Mouse (Mus musculus): ENCODE results near the gene Bloc1s5. TPM values are rescaled to one million over a fixed set of nuclear protein-coding genes. Genes with fewer than 3 reads are reported as not detected.

The Bloc1s5 gene
- polyA plus RNA-seq, 1 experiment from 2014 or later, result 12.5 TPM

DNA sequence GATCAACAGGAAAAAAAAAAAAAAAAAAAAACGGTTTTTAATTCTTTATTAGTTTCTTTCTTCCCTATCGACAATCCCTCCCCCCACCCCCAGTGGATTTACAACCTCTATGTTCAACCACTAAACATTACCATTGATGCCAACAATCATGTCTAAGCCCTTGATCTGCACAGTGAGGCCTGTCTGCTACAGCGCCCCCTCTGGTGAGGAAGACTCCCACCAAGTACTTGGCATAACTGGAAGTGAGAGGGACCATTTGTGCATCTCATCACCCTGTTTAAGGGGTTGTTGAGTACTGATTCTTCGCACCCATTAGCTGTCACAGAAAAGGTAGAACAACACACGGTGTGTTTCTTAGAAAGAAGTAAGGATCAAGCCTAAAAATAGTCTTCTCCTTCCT, 86.2 kb downstream of the Bloc1s5 start:
- Histone ChIP-seq H3K27me3 (ENCODE audit: control insufficient read depth, insufficient read depth, low read length) (no peaks in the 10 kb centered on the region), H3K27ac (replicated peaks) (no peak overlapping the region), H3K4me1 (replicated peaks; ENCODE audit: control insufficient read depth, insufficient read depth) (no peaks in the 10 kb centered on the region), H3K9me3 (ENCODE audit: control insufficient read depth, low read length) (no peaks in the 10 kb centered on the region), H3K9ac (ENCODE audit: low read length) (no peak overlapping the region), H3K4me2 (replicated peaks; ENCODE audit: low read depth) (no peak overlapping the region), H3K4me3 (ENCODE audit: low read depth, low read length) (no peak overlapping the region), H3K36me3 (ENCODE audit: control insufficient read depth, insufficient read depth, low read length) (no peaks in the 10 kb centered on the region)
- DNase-seq (ENCODE audit: low spot score) (no peak), ATAC-seq (ENCODE audit: low FRiP score, low TSS enrichment) (no peak)
- WGBS, result 75% methylated on average over 5 of the region's 5 CpGs
- peak; percentile 34 for TF ChIP-seq CTCF (IDR thresholded peaks at IDR 0.05; ENCODE audit: low read depth)
- TF ChIP-seq EP300 (optimal IDR thresholded peaks at IDR 0.05), result no peak

DNA sequence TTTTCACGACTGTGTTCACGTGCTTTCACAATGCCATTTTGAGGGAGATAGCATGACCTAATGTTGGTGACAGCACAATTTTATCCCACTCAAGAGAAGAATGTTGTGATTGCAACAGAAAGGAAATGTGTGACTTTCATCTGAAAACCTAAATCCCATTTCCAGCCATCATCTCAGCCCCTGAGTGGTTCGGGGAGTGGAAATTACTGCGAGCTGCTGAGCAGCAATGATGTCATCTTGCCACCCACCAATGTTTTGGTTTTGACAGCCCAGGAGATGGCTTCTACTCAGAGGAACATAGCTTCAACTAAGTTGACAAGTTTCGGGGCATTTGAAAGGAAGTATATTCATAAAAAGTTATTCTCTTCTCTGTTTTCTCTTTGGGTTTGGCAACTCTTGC, 87.2 kb downstream of the Bloc1s5 start:
- no peaks in the 10 kb centered on the region for H3K27me3 ChIP-seq (ENCODE audit: control insufficient read depth, insufficient read depth, low read length)
- H3K27ac ChIP-seq (replicated peaks), result no peak overlapping the region
- H3K4me3 ChIP-seq (ENCODE audit: low read depth, low read length), result no peak overlapping the region
- H3K9me3 ChIP-seq (ENCODE audit: control insufficient read depth, low read length), result no peaks in the 10 kb centered on the region
- H3K4me1 ChIP-seq (replicated peaks; ENCODE audit: control insufficient read depth, insufficient read depth), result no peaks in the 10 kb centered on the region
- H3K9ac ChIP-seq (ENCODE audit: low read length), result no peak overlapping the region
- TF ChIP-seq CTCF (IDR thresholded peaks at IDR 0.05; ENCODE audit: low read depth) (no peak), EP300 (optimal IDR thresholded peaks at IDR 0.05) (no peak)
- no peaks in the 10 kb centered on the region for H3K36me3 ChIP-seq (ENCODE audit: control insufficient read depth, insufficient read depth, low read length)
- DNase-seq (ENCODE audit: low spot score) (no peak), ATAC-seq (ENCODE audit: low FRiP score, low TSS enrichment) (no peak)
- WGBS, result 73% methylated on average over 5 of the region's 5 CpGs
- H3K4me2 ChIP-seq (replicated peaks; ENCODE audit: low read depth), result no peak overlapping the region

DNA sequence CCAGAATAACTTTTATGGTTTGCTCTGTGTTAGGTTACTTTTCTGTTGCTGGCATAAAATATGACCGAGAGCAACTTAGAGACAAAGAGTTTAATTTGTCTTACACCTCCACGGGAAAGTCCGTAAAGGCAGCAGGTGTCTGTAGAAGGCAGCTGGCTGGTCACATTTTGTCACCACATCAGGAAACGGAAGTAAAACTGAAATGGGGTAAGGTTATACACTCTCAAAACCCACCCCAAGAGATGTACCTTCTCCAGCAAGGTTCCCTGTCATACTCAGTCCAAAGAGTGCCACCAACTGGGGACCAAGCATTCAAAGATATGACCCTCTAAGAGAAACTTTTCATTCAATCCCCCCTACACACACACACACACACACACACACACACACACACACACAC, 88.2 kb downstream of the Bloc1s5 start:
- no peak for ATAC-seq (ENCODE audit: low FRiP score, low TSS enrichment)
- no peak for DNase-seq (ENCODE audit: low spot score)
- Histone ChIP-seq H3K27ac (replicated peaks) (no peak overlapping the region), H3K9ac (ENCODE audit: low read length) (no peak overlapping the region), H3K36me3 (ENCODE audit: control insufficient read depth, insufficient read depth, low read length) (no peaks in the 10 kb centered on the region), H3K4me3 (ENCODE audit: low read depth, low read length) (no peak overlapping the region), H3K4me1 (replicated peaks; ENCODE audit: control insufficient read depth, insufficient read depth) (no peaks in the 10 kb centered on the region), H3K9me3 (ENCODE audit: control insufficient read depth, low read length) (no peaks in the 10 kb centered on the region), H3K4me2 (replicated peaks; ENCODE audit: low read depth) (no peak overlapping the region), H3K27me3 (ENCODE audit: control insufficient read depth, insufficient read depth, low read length) (no peaks in the 10 kb centered on the region)
- TF ChIP-seq EP300 (optimal IDR thresholded peaks at IDR 0.05) (no peak), CTCF (IDR thresholded peaks at IDR 0.05; ENCODE audit: low read depth) (no peak)
- 83% methylated on average over 4 of the region's 4 CpGs for WGBS

DNA sequence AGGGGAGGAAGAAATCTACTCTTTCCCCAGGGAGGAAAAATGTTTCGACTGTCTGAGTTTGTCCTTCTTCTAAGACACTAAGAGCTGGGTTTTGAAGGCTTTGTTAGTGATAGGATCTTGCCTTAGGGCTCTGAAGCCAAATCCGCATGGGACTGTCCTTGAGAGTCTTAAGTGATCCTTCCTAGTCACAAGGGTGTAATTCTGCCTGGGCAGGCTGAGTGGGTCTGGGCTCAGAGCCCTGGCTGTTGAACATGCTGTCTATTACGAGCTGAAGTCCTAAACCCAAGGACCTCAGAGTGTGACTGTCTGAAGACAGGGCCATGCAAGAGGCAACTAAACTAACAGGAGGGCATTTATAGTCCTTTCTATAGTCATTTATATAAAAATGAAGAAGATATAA, 89.4 kb downstream of the Bloc1s5 start:
- ATAC-seq (ENCODE audit: low FRiP score, low TSS enrichment) (no peak), DNase-seq (ENCODE audit: low spot score) (no peak)
- Histone ChIP-seq H3K4me2 (replicated peaks; ENCODE audit: low read depth) (no peak overlapping the region), H3K9ac (ENCODE audit: low read length) (no peak overlapping the region), H3K9me3 (ENCODE audit: control insufficient read depth, low read length) (no peaks in the 10 kb centered on the region), H3K4me1 (replicated peaks; ENCODE audit: control insufficient read depth, insufficient read depth) (no peaks in the 10 kb centered on the region), H3K27me3 (ENCODE audit: control insufficient read depth, insufficient read depth, low read length) (no peaks in the 10 kb centered on the region), H3K27ac (replicated peaks) (no peak overlapping the region), H3K36me3 (ENCODE audit: control insufficient read depth, insufficient read depth, low read length) (no peaks in the 10 kb centered on the region), H3K4me3 (ENCODE audit: low read depth, low read length) (no peak overlapping the region)
- WGBS, result 70% methylated on average over 3 of the region's 3 CpGs
- TF ChIP-seq CTCF (IDR thresholded peaks at IDR 0.05; ENCODE audit: low read depth) (no peak), EP300 (optimal IDR thresholded peaks at IDR 0.05) (no peak)

DNA sequence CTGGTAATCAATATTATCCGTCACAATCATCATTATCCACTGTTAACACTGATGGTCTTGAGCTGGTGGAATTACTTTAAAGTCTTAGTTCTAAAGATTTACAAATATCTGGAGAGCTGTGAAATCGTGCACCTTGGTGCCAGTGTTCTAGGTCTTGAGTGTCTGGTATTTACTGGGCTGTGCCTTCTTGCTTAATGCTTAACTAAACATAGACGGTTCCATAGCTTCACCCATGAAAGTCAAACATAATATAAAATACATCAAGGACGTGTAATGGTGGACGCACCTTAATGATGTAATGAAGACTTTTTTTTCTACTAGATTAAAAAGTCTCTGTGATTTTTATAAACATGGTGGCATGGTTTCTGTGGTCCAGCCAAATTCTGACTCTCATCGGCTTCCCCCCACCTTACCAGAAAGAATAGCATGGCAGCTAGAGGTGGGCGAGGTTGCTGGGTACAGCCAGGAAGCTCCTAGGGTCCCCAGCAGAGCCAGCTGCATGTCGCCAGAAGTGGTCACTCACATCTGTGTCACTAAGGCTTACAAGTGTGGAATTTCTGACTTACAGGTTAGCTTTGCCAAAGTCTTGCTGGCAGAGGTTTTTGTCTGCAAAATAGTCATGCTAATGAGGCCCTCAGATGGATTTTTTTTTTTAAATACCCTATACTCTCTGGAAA, 90.0 kb downstream of the Bloc1s5 start:
- H3K4me2 ChIP-seq (replicated peaks; ENCODE audit: low read depth), result no peak overlapping the region
- H3K27ac ChIP-seq (replicated peaks), result no peak overlapping the region
- no peaks in the 10 kb centered on the region for H3K36me3 ChIP-seq (ENCODE audit: control insufficient read depth, insufficient read depth, low read length)
- H3K4me1 ChIP-seq (replicated peaks; ENCODE audit: control insufficient read depth, insufficient read depth), result no peaks in the 10 kb centered on the region
- no peaks in the 10 kb centered on the region for H3K27me3 ChIP-seq (ENCODE audit: control insufficient read depth, insufficient read depth, low read length)
- H3K9me3 ChIP-seq (ENCODE audit: control insufficient read depth, low read length), result no peaks in the 10 kb centered on the region
- DNase-seq (ENCODE audit: low spot score) (no peak), ATAC-seq (ENCODE audit: low FRiP score, low TSS enrichment) (0 out of 2 replicates have a peak, but pooled peaks have one; percentile 53)
- TF ChIP-seq CTCF (IDR thresholded peaks at IDR 0.05; ENCODE audit: low read depth), result no peak
- no peak for TF ChIP-seq EP300 (optimal IDR thresholded peaks at IDR 0.05)
- H3K9ac ChIP-seq (ENCODE audit: low read length), result no peak overlapping the region
- H3K4me3 ChIP-seq (ENCODE audit: low read depth, low read length), result no peak overlapping the region
- WGBS, result 63% methylated on average over 8 of the region's 8 CpGs

DNA sequence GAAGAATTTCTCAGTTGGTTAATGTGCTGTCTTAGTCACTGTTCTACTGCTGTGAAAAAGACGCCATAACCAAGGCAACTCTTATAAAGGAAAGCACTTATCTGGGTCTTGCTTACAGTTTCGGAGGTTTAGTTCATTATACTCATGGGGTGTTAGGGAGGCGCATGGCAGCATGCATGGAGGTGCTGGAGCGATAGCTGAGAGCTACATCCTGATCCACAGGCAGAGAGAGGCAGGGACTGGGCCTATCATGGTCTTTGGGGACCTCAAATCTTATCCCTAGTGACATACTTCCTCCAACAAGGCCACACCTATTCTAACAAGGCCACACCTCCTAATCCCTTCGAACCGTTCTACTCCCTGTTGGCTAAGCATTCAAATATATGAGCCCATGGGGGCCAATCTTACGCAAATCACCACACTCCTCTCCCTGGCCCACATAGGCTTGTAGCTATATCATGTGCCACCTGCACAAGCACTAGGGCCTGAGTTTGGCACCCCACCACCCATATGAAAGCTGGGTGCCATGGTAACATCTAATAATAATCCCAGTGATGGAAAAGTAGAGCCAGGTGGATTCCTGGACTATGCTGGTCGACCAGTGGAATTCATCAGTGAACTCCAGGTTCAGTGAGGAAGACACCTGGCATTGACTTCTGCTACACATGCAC, 91.3 kb downstream of the Bloc1s5 start:
- Histone ChIP-seq H3K9me3 (ENCODE audit: control insufficient read depth, low read length) (no peaks in the 10 kb centered on the region), H3K27ac (replicated peaks) (no peak overlapping the region), H3K4me3 (ENCODE audit: low read depth, low read length) (no peak overlapping the region), H3K36me3 (ENCODE audit: control insufficient read depth, insufficient read depth, low read length) (no peaks in the 10 kb centered on the region), H3K4me2 (replicated peaks; ENCODE audit: low read depth) (no peak overlapping the region), H3K4me1 (replicated peaks; ENCODE audit: control insufficient read depth, insufficient read depth) (no peaks in the 10 kb centered on the region), H3K9ac (ENCODE audit: low read length) (no peak overlapping the region), H3K27me3 (ENCODE audit: control insufficient read depth, insufficient read depth, low read length) (no peaks in the 10 kb centered on the region)
- TF ChIP-seq CTCF (IDR thresholded peaks at IDR 0.05; ENCODE audit: low read depth) (no peak), EP300 (optimal IDR thresholded peaks at IDR 0.05) (no peak)
- WGBS, result 87% methylated on average over 8 of the region's 8 CpGs
- ATAC-seq (ENCODE audit: low FRiP score, low TSS enrichment) (no peak), DNase-seq (ENCODE audit: low spot score) (no peak)

Other genes starting within 250 kb of the Bloc1s5 start
- 181 and 183 TPM in 2 replicates for gene Txndc5, start 106.3 kb downstream of the Bloc1s5 start, polyA plus RNA-seq (2015; fragmentation: Nextera tagmentation; extraction: Ambion mirVana)
- 24.5 and 25.6 TPM in 2 replicates for gene Eef1e1, start 23.9 kb upstream of the Bloc1s5 start, polyA plus RNA-seq (2015; fragmentation: Nextera tagmentation; extraction: Ambion mirVana)

Data from stomach, postnatal 0 days (tissue).